Mouse (Mus musculus) right cerebral cortex, postnatal 10 days (tissue): Measurements from ENCODE around the gene Rag2.

ENCODE experiments used
- DNase-seq, 2 experiments: peaks; one replicate each; pipeline ENCODE4 v3.0.0; 2021; ENCODE audit warnings: low spot score in 2 of 2

Gene Rag2

GRCm38 (mm10) chr2:101627227-101627626 lies 2.7 kb downstream of the Rag2 start:
- no peak for DNase-seq

- peak; percentile 88 to 96 for DNase-seq
These were observed 4.0 kb downstream of the Rag2 start for GRCm38 (mm10) chr2:101628297-101629236.

GRCm38 (mm10) chr2:101638979-101639839 lies 14.7 kb downstream of the Rag2 start:
- DNase-seq: no peak

- no peak for DNase-seq
These were observed 15.4 kb downstream of the Rag2 start for GRCm38 (mm10) chr2:101639840-101640350.

- DNase-seq: no peak
These were observed 21.3 kb downstream of the Rag2 start for GRCm38 (mm10) chr2:101645841-101646240.

GRCm38 (mm10) chr2:101648361-101648760 lies 23.8 kb downstream of the Rag2 start:
- no peak for DNase-seq

- DNase-seq: no peak
These were observed 24.7 kb downstream of the Rag2 start, which contains the start of the genes Rag1 and B230118H07Rik for GRCm38 (mm10) chr2:101649114-101649671. TSS of gene Rag1 (minus strand) at chr2:101649501. TSS of gene B230118H07Rik (minus strand) at chr2:101649532.

- no peak for DNase-seq
These were observed 25.9 kb downstream of the Rag2 start for GRCm38 (mm10) chr2:101650446-101650845.

- DNase-seq: peak; percentile 30 to 36
These were observed 27.8 kb downstream of the Rag2 start for GRCm38 (mm10) chr2:101652204-101652920.

- peak; percentile 84 to 88 for DNase-seq
These were observed 28.5 kb downstream of the Rag2 start for GRCm38 (mm10) chr2:101652921-101653597.

- no peak for DNase-seq
These were observed 36.0 kb downstream of the Rag2 start for GRCm38 (mm10) chr2:101660536-101660935.

GRCm38 (mm10) chr2:101665058-101665702 lies 40.7 kb downstream of the Rag2 start:
- peak; percentile 77 to 82 for DNase-seq

GRCm38 (mm10) chr2:101665703-101666092 lies 41.2 kb downstream of the Rag2 start:
- DNase-seq: no peak

GRCm38 (mm10) chr2:101668751-101669150 lies 44.2 kb downstream of the Rag2 start:
- DNase-seq: no peak

GRCm38 (mm10) chr2:101673547-101673946 lies 49.0 kb downstream of the Rag2 start:
- no peak for DNase-seq

GRCm38 (mm10) chr2:101678236-101679021 lies 53.9 kb downstream of the Rag2 start, which contains the start of gene Traf6:
TSS of gene Traf6 (plus strand) at chr2:101678429.
- DNase-seq: peak; percentile 89 to 91

GRCm38 (mm10) chr2:101679164-101679784 lies 54.8 kb downstream of the Rag2 start:
- DNase-seq: no peak
